Mouse (Mus musculus): ENCODE results near the gene Commd8. TPM values are rescaled to one million over a fixed set of nuclear protein-coding genes. Genes with fewer than 3 reads are reported as not detected.

Commd8 gene
- polyA plus RNA-seq (2017; shearing (Covaris generic)) = 188 TPM

DNA sequence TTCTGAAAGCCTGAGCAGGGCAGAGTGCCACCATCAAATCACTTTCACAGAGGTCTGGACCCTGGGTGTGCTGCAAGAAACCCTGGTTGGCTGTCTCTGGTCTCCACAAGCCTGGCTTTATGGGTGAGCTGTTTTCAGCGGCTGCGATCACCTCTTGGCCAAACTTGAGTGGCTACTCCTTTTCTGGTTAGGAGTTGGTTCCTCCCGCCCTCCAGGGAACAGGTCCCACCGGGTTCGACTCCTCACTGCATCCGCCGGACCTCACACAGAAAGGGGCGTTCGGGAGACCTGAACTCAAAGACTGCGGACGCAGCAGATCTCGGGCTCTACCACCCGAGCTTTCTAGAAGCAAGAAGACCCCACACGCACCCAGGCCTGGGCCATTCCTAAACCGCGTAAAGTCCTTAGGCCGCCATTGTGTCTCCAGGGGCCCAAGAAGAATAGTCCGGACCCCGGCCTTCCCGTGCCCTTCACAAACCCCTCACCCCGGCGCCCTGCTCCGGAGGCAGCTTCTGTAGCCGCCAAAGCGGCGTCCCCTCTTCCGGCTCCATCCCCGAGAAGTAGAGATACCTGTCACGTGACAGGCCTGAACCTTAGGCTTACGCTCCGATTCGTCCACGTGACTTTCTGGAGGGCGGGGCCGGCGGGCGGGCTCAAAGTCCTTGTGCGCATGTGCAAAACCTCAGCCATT lies at the start of gene Commd8:
Gene Commd8, minus strand, starts transcription at position 596 of the 691 bp plus-strand sequence.

Data from CD4-positive, CD25-positive, alpha-beta regulatory T cell (primary cell).